Mouse (Mus musculus) gastrocnemius, postnatal 36 days (tissue): ENCODE data around the gene Tob2. TPM values are rescaled to one million over a fixed set of nuclear protein-coding genes. Genes with fewer than 3 reads are reported as not detected.

ENCODE experiments used
- DNase-seq, 2 experiments: peaks; one replicate each; pipeline ENCODE4 v3.0.0; 2022
- intact Hi-C: fragments of 180-260 bp; cut with DNase I; formaldehyde crosslinking; loops from one replicate; pipeline ENCODE4 v1.15.1; 2025
- total RNA-seq, 2 experiments: library from RNA; stranded (reverse); gene quantifications; 2 replicates each; pipeline ENCODE4 v1.2.3; 2021

The Tob2 gene
- total RNA-seq, 2 experiments from 2014 or later = 90.3 to 144 TPM

- intact Hi-C loops = no loop called here
- DNase-seq = no peak
These were observed 11.4 kb upstream of the Tob2 start for GRCm38 (mm10) chr15:81869985-81870384.

- intact Hi-C loops = no loop called here
- no peak for DNase-seq
These were observed 5.6 kb upstream of the Tob2 start for GRCm38 (mm10) chr15:81864238-81864637.

- intact Hi-C loops = no loop called here
- no peak for DNase-seq
These were observed 2.0 kb upstream of the Tob2 start for GRCm38 (mm10) chr15:81860471-81861135.

- intact Hi-C loops = loop anchor here (1.0 kb wide), 1 partner anchor 25 kb away; no protein-coding TSS in a partner anchor
- DNase-seq = peak; percentile 80
These were observed 997 bp upstream of the Tob2 start for GRCm38 (mm10) chr15:81859330-81860255.

GRCm38 (mm10) chr15:81858138-81858516 lies 469 bp downstream of the Tob2 start:
- DNase-seq = peak; percentile 90 to 95
- intact Hi-C loops = no loop called here

GRCm38 (mm10) chr15:81857724-81858116 lies 876 bp downstream of the Tob2 start:
- intact Hi-C loops = no loop called here
- no peak for DNase-seq

- intact Hi-C loops = no loop called here
- DNase-seq = no peak
These were observed 1.5 kb downstream of the Tob2 start for GRCm38 (mm10) chr15:81856938-81857723.

GRCm38 (mm10) chr15:81856030-81856790 lies 2.4 kb downstream of the Tob2 start:
- peak; percentile 77 to 85 for DNase-seq
- intact Hi-C loops = no loop called here

GRCm38 (mm10) chr15:81853081-81853480 lies 5.5 kb downstream of the Tob2 start:
- DNase-seq = no peak
- intact Hi-C loops = no loop called here

GRCm38 (mm10) chr15:81852411-81853000 lies 6.1 kb downstream of the Tob2 start:
- no peak for DNase-seq
- intact Hi-C loops = no loop called here

GRCm38 (mm10) chr15:81851375-81851774 lies 7.2 kb downstream of the Tob2 start:
- intact Hi-C loops = no loop called here
- DNase-seq = no peak

- intact Hi-C loops = no loop called here
- no peak for DNase-seq
These were observed 7.9 kb downstream of the Tob2 start for GRCm38 (mm10) chr15:81850718-81851117.

- DNase-seq = peak in 1 of 2 experiments; percentile 46
- intact Hi-C loops = no loop called here
These were observed 9.5 kb downstream of the Tob2 start for GRCm38 (mm10) chr15:81849104-81849503.

GRCm38 (mm10) chr15:81848301-81848700 lies 10.3 kb downstream of the Tob2 start:
- DNase-seq = peak in 1 of 2 experiments; percentile 54

GRCm38 (mm10) chr15:81847861-81848260 lies 10.7 kb downstream of the Tob2 start:
- DNase-seq = no peak
- intact Hi-C loops = no loop called here

More at GRCm38 (mm10) chr15:81848301-81848700, 10.3 kb downstream of the Tob2 start:
- intact Hi-C loops = no loop called here

- DNase-seq = no peak
- intact Hi-C loops = no loop called here
These were observed 11.4 kb downstream of the Tob2 start for GRCm38 (mm10) chr15:81847161-81847560.

GRCm38 (mm10) chr15:81846755-81847154 lies 11.8 kb downstream of the Tob2 start:
- intact Hi-C loops = no loop called here
- peak in 1 of 2 experiments; percentile 36 for DNase-seq

GRCm38 (mm10) chr15:81845724-81846123 lies 12.9 kb downstream of the Tob2 start:
- intact Hi-C loops = no loop called here

GRCm38 (mm10) chr15:81845033-81845625 lies 13.5 kb downstream of the Tob2 start:
- intact Hi-C loops = no loop called here

More at GRCm38 (mm10) chr15:81845724-81846123, 12.9 kb downstream of the Tob2 start:
- peak in 1 of 2 experiments; percentile 75 for DNase-seq

More at GRCm38 (mm10) chr15:81845033-81845625, 13.5 kb downstream of the Tob2 start:
- DNase-seq = no peak
